Mouse (Mus musculus) CD4-positive, CD25-positive, alpha-beta regulatory T cell, adult 4 months (primary cell): ENCODE data around the gene Rims4. TPM values are rescaled to one million over a fixed set of nuclear protein-coding genes. Genes with fewer than 3 reads are reported as not detected.

Experiments
- ATAC-seq: one replicate; pipeline ENCODE4 v1.8.0; 2017
- polyA plus RNA-seq, 2 experiments: library from polyadenylated mRNA; unstranded; fragments of 100-300 nt; shearing (Covaris generic); gene quantifications; one replicate each; pipeline ENCODE4 v1.2.1; 2017

The Rims4 gene
- polyA plus RNA-seq, result not detected

DNA sequence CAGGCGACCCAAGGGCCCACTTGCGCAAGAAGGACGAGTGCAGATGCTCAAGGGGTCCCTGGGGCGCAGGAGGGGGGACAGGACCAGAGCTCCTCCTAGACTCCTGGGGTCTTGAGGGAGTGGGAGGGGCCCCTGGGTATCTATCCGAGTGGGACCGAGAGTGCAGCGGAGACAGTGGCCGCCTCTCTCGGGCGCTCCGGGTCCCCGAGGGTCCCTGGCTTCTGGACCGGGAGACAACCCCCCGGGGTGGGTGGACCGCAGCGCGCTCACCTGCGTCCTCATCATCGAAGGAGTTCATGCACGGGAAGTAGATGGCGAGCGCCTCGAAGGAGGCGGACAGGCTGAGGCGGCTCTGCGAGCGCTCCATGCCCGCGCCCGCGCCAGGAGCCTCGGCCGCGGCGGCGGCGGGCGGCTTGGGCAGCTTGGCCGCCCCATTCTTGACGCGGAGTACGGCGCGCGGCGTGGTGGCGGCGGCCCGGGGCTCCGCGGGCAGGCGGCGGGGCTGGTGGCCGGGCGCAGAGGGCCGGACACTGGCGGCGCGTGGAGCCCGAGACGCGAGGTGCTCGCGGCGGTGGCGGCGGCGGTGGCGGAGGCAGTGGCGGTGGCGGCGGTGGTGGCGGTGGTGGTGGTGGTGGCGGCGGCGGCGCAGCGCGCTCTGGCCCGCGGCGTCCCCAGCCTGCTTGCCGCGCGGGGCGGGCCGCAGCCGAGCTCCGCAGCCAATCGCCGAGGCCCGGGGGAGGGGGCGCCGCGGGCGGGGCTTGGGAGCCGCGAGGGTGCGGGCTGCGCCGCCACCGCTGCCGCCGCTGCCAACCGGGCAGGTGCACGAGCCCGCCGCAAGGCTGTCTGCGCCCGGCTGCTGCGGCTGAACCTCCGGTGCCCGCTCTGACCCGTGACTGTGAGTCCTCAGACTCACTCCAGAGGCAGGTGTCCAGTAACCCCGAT is at the start of gene Rims4:
Gene Rims4 (minus strand): TSS at position 367 of the 942 bp plus-strand sequence.
- no peak for ATAC-seq

DNA sequence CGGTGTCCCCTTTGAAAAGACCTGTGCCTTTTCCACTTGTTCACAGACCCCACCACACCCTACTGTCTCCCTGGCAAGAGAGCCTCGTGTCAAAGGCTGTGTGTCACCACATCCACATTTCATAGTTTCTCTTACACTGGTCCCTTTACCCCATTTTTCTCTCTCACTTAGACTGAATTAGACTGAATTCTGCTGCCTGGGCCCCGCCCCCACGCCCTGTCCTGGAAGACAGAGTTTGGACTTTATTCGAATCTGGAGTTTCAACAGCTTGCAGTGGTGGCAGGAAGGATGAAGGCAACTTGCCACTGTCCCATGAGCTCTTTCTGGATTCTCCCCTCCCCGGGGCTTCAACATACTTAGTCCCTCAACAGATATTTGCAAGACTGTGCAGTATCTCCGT is 47.2 kb upstream of the Rims4 start:
- no peak for ATAC-seq

DNA sequence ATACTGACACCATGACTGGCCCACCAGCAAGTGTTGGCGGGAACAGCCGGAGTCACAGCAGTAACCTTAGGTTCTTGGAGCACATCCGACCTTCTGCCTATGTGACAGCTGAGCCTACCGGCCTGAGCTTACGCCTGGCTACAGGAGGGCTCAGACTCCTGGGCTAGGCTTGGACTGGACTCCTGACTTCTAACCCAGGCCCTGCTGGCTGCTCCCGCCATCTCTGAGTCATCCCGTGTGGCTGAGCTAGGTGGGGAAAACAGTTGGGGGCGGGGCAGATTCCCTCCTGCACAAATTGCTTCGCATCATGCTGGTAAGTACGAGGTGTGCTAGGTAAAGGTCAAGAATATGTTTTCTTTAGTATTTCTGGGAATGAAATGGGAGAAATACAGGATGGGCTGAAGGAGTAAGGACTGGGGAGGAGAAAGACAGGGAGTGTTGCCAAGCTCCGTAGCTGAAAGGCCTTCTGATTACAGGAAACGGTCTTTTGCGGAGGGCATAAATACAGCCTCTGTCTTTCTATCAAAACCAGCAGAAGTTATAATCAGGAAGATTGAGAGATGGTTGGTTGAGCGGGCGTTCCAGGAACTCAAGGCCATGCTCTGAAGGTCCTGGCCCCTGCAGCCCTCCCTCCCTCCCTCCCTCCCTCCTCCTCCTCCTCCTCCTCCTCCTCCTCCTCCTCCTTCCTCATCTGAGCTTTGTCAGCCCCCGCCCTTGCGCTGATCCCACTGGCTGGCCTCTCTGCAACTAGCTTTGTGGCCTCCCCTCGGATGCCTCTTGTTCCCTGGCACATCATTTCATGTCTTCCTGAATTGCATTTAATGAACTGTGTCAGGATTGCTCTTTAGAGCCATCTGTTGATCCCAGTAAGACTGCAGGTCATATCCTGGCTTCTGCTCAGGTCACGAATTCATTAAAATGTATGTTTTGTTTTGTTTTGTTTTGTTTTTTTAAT is 46.4 kb upstream of the Rims4 start:
- no peak for ATAC-seq

DNA sequence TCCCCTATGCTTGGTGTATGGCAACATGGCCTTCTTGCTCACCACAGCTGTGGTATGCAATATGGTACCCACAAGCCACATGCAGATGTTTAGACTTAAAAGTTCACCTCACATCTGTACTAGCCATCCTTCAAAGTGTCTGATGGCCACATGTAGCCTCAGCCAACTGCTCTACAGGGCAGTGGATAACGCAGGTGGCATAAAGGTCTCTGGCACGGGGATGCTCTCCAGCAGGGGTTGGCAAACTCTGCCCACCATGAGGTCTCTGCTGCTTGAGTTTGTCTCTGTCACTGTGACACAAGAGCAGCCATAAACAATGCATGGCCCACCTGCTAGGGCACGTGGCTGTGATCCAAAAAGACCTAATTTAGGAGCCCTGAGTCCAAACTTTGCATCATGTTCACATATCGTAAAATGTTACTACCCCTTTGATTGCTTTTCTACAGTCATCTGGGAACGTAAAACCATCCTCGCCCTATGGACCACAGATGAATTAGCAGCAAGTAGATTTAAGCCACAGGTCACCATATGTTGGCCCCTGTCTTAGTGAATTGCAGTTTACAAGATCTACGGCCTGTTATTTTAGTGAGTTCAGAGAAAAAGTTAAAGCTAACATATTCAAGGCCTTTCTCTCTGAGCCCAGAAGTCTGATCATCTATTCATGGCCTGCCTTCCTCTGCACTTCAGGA is 35.3 kb upstream of the Rims4 start:
- no peak for ATAC-seq

DNA sequence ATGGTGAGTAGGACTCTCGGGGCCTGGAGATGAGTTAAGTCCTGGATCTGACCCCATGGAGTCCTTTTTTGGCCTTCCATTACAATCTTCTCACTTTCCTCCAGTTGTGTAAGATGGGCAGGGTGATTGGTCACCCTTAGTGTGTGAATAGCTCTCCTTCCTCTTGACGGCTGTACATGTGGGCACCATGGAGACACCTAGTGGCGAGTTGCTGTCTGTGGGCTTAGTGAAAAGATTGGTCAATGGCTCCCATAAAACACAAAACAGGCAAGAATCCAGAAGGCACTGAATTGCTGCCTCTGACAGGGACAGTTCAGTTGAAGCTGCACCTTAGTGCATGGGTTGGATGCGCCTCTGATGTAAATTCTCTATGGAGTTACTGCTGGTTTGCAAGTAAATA is 33.3 kb upstream of the Rims4 start:
- no peak for ATAC-seq

DNA sequence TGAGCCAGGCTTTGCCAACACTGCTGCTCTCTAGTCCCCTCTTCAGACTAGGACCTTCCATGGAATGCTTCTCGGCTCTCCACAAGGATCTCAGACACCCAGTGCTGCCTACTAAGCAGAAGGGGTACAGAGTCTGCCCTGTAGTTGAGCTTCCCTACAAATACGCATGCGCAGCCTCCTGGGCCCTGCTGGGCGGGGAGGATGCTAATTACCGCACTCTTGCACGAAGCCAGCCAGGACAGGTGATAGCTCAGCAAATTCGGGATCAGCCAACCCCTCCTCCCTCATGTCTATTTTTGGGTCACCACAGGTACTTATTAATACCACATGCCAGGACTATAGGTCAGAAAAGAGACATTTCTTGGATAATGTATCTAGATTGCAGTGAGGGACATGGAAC is 29.5 kb upstream of the Rims4 start:
- ATAC-seq, result no peak

DNA sequence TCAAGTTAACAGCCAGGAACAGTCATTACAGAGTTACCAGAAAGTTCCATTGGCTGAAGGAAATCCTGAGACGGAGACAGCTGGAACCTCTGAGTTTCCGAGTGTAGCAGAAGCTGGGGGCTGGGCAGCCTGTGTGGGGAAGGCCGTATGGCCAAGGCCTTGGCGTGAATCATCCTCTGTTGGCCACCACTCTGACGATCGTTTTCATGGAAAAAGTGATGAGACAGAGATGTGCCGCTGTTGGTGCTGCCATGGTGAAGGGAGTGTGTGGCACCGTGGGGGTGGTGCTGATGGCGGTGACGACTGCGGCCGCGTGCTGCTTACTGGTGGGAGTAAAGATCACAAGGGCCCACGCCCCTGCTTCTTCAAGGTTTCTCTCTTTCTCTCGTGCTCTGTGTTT is 27.7 kb upstream of the Rims4 start:
- ATAC-seq, result no peak

DNA sequence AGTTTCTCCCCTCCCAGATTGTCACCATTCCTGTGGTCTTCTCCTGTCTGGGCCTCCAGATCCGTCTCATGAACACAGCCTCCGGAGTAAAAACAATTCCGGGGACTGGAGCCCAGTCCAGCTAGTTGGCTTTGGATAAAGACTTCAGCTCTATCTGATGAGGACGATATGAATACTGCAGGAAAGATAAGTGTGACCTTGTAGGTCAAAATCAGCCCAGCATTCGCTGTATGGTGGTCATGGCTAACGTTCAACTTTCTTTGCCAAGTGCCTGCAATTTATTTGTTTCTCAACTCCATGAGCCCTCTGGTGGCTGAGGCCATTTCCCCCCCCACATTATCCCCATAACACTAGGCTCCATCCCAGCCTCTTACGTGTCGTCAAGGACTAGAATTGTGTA is 26.0 kb upstream of the Rims4 start:
- ATAC-seq, result no peak

DNA sequence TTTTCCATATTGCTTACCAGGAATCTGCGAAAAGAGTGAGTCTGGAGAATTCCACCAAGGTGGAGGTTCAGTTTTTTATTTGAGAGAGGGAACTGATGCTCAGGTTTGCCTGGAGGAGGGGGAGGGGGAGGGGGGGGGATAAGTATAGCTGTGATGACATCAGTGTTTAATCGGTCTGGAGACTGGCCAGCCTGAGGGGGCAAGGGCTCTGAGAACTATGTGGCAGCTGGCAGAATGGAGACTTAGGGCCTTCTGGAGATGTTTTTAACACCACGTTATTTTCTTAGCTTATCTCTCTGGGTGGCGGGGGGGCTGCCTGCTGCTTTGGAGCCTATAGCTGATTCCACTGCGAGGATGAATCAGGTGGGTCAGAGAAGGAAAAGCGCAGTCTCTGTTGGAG is 24.6 kb upstream of the Rims4 start:
- no peak for ATAC-seq

DNA sequence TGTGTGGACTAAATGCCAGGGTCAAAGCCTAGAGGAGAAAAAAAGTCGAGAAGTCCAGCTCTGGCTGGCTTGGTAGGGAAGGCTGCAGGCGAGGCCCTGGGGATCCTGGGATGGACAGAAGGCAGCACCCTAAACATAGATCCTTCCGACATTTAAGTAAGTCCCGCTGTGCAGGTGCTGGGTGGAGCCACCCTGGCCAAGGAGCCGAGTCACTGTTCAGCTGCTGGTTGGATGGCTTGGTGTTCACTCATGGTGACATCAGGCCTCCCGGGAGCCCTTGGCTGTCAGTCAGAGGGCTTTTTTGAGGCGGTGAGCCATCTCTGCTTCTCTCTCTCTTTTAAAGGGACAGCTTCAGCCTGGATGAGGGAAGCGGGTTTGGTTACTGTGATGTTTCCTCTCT is 21.0 kb upstream of the Rims4 start:
- no peak for ATAC-seq

DNA sequence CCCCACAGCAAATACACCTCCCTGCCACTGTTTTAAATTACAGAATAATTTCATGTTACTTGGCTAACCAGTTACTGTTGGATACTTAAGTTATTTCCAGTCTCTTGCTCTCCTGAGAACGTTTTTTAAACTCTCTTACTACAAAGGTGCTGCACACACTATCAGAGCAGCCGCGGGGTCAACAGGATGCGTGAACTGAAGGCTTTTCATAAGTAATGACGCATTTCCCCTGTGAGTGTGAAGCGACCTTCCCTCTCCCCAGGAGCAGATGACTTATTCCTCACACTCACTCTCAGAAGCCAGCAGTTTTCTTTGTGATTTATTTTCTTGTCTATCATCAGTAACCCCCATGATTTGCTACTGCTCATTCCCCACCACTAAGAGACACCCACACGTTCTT is 13.7 kb upstream of the Rims4 start:
- ATAC-seq, result no peak

DNA sequence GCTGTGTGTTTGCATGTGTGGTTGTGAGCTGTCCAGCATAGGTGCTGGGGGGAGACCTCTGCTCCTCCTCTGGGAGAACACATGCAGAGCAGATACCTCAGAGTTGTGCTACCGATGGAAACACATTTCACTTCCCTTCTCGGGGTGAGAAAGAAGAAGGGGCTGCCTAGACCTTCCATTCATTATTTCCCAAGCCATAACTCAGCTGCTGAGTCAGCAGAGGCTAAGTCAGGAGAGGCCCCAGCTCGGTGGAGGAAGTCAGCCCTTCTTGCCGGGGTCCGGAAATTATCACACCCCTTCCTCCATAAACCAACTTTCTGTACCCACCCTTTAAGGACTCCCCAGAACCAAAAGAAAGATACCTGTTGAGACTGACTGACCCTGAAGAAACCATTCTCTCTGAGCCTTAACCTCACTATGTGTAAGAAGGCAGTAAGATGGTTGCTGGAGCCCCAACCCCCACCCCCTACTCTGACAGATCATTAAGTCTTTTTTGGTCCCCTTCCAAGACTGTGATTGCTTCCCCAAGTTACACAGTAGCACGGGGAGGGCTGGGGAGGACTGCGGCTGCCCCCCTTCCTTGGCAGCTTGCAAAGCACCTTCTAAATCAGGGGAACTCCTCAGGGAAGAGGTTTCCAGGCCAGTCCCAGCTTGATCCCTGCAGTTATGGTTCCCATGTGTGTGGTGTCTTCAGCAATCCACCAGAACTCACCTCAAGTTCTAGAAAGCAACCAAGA is 10.1 kb upstream of the Rims4 start:
- no peak for ATAC-seq

DNA sequence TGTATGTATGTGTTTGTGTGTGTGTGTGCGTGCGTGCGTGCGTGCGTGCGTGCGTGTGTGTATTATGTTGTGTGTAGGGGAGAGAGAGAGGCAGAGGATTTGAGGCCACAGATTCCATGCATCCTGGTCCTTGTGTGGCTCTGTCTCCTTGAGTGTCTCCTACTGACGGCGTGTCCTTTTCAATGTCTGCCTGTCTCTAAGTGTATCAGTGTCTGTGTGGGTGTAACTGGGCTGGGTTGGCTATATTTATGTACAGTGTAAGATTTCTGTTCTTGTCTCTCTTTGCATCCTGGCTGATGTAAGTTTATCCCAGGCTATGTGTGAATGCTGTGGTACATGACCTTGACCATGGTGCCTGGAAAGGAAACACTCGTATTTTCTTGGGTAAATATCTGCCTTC is 6.6 kb upstream of the Rims4 start:
- ATAC-seq, result no peak

DNA sequence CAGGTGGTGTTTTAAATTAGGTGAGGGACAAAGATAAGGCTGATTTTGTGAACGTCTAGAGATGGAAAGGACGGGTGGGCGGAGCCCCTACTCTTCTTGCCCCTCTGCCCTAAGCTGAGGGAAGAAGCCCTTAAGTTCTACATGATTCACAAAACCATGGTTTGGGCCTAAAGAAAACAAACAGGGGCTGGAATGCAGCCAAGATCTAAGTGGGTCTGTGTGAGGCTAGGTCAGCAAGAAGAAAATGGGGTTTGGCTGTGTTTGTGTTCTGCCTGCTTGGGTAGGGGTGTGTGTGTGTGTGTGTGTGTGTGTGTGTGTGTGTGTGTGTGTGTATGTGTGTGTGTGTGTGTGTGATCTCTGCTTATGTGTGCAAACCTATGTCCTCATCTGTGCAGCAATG is 6.0 kb upstream of the Rims4 start:
- no peak for ATAC-seq

DNA sequence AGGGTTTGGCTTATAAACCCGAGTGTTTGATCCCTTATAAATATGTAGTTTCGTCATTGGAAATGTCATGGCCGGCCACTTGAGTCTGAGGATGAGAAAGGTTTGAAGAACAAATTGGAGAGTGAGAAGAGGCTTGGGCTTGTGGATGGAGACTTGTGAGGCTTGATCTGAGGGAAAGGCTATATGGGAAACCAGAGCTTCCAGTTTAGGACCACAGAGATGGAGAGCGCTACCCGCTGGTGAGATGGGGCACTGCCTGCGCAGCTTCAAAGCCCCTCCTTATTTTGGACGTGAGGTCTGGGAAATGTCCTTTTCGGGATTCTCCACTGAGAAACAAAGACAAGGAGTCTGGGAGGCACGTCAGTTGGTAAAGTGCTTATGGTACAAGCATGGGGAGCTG is 4.6 kb upstream of the Rims4 start:
- no peak for ATAC-seq

DNA sequence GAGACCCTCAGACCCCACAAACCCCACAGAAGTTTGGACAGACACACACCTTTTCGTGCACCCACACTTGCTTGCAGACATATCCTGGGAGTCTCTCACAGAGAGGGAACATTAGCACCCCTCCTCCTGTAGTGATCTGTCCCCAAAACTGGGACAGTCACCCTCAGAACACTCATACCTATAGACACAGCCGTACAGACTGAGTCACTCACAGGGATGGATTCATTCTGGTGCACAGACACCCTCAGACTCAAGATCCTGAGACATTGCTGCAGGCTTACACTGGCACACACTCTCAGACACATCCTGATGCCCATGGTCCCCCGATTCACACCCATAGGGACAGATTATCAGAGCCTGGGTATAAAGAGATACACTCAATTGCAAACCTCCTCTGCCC is 1.1 kb upstream of the Rims4 start:
- ATAC-seq, result no peak

DNA sequence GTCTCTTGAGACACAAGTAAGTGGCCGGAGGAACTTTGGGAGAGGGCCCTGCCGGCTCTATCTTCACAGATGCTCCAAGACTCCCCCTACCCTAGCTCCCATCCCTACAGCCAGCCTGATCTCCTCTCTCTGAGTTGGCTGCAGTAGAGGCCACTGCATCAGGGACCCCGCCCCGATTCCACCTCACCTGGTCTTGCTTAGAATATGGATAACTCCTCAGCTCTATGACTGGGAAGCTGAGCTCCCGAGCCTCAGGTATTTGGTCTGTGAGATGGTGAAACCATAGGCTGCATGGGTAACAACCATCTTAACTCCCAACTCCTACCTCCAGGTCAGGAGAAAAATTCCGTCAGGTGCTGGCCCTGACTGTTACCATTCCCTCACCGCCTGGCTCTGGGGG is 1.8 kb downstream of the Rims4 start:
- no peak for ATAC-seq

DNA sequence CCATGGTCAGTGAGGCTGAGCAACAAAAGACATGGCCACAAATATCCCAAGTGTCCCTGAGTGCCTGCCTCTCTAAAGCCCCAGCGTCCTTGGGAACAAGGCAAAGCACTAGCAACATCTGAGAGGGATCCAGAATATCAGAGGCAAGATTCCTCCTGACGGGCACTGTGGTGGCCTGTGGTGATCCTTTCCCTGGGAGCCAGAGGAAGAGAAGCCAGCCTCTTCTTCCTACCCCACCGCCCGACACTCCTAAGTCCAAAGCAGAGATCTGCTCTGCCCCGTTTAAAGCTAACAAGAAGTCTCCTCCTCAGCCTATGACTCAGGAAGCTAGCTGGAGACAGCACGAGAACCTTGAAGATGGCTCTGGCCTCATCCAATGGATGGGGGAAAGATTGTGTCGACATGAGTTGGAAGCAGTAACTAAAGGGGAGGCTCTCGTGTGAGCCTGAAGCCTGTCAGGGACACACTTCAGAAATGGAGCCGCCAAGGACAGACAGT is 3.1 kb downstream of the Rims4 start:
- ATAC-seq, result no peak

DNA sequence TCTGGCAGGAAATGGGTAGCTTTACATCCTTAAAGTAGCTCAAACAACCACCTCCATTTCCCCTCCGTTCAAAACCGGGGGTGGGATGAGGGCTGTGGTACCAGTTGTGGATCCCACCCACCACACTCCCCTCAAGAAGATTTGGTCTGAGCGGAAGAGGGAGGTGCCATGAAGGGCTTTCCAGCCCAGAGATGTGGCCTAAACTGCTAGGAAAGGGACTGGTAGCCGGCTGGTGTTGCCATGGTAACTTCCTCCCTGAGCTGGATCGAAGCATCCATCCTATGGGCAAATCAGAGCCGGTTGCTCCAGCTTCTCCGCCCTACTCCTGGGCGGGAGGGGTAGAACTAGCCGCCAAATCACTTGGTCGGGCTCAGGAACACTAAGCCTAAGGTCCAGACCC is 4.4 kb downstream of the Rims4 start:
- no peak for ATAC-seq

DNA sequence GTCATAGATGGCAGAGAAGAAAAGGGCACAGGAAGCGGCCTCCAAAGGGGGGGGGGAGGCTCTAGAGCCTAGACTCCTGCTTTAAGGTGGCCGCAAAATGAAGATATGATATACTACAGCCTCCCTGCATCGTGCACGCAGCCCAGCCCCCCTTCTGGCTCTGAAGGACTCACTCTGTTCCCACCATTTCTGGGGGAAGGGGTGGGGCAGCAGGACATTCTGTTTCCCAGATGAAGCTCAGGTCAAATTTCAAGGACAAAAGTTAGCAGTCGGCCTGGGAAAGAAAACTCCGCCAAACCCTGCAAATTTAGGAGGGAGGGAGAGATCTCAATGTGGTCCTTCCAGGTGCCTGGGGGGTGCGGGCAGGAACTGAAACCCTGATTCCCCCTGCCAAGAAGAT is 4.8 kb downstream of the Rims4 start:
- ATAC-seq, result no peak

DNA sequence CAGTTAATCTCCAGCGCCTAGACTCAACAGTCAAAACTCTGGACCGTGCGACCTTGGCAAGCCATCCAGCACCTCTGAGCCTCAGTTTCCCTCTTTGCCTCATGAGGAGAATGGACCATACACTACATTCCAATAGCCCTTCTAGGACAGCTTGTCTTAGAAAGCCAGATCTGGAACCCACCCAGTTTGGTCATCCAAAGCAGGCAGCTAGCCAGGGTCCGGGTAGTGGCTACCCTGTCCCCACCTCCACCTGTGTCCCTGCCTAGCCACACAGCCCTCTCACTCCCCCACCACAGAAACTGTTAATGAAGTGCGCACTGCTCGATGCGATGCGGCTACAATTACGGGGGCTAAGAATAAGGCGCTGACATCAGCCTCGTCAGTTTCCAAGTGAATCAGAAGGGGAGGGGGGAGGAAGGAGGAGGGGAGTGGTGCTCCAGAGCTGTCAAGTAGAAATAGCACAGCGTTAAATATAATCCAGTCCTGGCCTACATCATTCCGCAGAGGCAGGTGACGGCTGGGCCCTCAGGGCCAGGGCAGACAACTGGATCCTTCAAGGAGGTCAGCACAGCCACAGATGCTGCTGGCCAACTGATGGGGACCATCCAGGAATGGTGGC is 6.5 kb downstream of the Rims4 start:
- no peak for ATAC-seq

DNA sequence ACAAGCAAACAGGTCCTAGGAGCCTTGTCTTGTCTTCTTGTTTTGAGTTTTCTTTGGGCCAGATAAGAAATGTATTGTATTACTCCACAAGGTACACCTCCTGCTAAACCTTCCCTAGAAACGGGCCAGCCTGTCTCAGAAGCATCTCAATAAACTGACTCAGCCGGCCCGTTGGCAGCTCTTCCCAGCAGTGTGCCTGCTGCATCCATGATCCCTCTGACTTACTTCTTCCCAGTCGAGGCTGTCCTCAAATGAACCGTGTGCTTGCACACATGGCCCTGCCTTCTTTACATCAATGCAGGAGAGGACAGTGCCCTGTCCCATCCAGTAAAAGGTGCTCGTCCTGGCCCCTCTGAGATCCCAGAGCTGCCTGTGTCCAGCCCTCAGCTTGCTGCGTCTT is 8.9 kb downstream of the Rims4 start:
- no peak for ATAC-seq
